Mouse (Mus musculus): ENCODE measurements around the gene Egfl8.

Gene Egfl8

DNA sequence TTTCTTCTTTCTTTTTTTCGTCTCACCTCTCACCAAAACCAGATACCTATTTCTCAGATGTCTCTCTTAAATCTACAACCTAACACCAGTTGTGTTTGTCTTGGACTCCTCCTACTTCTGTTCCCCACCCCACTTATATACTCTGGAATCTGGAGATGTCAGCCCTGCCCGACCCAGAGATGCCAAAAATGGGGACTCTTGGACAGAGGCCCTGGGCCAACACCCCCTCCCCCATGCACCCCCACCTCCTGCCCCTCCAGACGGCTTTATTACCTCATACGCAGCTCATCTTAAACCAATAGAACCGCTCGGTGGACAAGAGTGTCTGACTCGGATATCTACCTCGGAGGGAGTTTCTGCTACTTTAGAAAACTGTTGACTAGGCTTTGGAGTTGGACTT lies 19.7 kb downstream of the Egfl8 start:
- DNase-seq (ENCODE audit: low read depth): no peak

DNA sequence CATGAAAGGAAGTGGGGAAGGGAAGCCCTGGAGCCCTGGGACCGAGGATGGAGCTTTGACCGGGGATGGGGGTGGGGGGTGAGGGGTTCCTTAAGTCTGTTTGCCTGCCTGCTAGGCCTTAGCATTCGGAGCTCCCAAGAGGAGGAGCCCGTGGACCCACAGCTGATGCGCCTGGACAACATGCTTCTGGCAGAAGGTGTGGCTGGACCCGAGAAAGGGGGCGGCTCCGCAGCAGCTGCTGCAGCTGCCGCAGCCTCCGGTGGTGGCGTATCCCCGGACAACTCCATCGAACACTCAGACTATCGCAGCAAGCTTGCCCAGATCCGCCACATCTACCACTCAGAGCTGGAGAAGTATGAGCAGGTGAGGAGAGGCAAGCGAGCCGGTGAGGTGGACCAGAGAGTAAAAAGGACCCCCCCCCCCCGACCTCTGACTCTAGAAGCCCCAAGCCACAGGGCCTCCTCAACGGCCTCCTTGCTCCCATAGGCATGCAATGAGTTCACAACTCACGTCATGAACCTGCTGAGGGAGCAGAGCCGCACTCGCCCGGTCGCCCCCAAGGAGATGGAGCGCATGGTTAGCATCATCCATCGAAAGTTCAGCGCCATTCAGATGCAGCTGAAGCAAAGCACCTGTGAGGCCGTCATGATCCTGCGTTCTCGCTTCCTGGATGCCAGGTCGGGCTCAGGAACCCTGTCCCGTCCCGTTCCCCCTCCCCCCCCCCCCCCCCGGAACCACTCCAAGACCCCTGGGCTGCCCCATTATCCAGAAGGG lies 21.8 kb downstream of the Egfl8 start:
- DNase-seq (ENCODE audit: low read depth): no peak

DNA sequence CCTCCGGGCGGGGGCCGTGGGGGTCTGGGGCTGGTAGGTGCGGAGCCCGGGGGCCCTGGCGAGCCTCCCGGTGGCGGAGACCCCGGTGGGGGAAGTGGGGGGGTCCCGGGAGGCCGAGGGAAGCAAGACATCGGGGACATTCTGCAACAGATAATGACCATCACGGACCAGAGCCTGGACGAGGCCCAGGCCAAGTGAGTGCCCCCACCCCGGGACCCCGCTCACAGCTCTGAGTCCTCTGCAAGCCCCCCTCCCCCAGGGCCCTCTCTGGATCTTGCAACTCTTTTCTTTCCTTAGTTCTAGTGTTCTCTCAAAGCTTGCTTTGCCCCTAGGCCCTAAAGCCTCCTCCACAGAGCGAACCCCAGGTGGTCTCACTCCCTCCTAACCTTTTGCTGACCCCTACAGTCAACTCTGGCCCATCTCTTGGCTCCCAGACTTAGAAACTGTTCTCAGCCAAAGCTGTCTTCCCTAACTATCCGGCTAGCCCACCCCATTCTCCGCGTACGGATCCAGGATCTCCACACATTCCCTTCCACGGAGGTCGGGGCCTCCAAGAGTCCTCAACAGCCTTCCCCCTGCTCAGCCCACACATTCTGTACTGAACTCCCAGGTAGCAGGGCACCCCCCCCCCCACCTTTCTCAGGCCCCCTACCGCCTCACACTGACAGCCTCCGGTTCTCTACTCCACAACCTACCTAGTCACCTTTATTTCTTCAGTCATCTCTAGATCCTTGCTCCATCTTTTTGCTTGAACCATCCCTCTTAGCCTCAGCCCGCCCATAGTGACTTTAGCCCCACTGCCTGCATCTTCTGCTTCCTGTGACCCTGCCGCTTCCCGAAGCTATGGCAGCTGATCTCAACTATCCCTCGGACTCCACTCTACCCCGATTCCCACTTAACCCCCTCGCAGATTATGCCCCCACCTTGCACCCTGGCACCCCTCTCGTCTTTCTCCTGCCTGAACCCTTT lies 22.9 kb downstream of the Egfl8 start:
- peak; percentile 67 for DNase-seq (ENCODE audit: low read depth)

GRCm38 (mm10) chr17:34591994-34592375 lies 23.8 kb downstream of the Egfl8 start:
- peak; percentile 90 for DNase-seq (ENCODE audit: low read depth)

GRCm38 (mm10) chr17:34591029-34591993 lies 24.5 kb downstream of the Egfl8 start, which contains the start of gene Pbx2:
Pbx2 (plus strand) TSS chr17:34591266.
- DNase-seq (ENCODE audit: low read depth): peak; percentile 57

- peak; percentile 42 for DNase-seq (ENCODE audit: low read depth)
Measured at GRCm38 (mm10) chr17:34590154-34590987, 25.4 kb downstream of the Egfl8 start.

- DNase-seq (ENCODE audit: low read depth): peak; percentile 80
Measured at GRCm38 (mm10) chr17:34589681-34590101, 26.1 kb downstream of the Egfl8 start, which contains the start of gene Gpsm3. Gpsm3 (plus strand) TSS chr17:34589806.

DNA sequence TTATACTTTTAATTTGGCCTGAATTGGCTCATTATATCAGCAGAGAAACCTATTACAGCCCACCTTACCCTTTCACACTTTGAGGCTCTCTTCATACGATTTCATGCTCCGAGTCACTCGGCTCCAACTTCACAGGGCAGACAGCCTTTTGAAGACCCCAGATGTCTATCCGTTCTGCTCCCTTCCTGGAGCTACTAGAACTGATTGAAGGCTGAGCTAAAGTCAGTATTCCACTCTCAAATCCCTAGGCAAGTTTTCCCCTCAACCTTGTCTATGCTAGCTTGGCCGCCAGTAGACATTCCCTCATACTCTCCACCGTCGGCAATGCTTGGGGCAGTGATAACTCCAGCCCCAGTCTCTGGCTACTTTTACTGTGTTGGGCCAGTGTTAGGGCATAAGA lies 26.6 kb downstream of the Egfl8 start:
- DNase-seq (ENCODE audit: low read depth): no peak

- peak; percentile 24 for DNase-seq (ENCODE audit: low read depth)
Measured at GRCm38 (mm10) chr17:34588767-34589166, 27.0 kb downstream of the Egfl8 start.

DNA sequence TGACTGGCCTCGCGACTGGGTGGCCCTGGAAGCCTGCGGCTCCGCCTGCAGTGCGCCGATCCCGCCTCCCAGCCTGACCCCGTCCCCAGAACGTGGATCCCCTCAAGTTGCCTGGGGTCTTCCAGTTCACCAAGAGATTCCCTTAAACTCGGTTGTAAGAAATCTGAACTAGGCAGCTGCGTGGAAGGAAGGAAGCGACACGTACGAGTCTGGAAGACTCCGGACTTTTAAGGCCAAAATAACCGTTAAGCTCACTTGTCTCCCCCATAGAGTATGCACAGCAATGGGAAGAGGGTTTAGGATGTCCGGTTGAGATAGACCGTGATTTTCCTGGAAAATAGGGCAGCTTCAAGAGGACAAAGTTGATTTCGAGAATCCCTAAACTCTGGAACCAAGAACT lies 28.0 kb downstream of the Egfl8 start:
- DNase-seq (ENCODE audit: low read depth): peak; percentile 54

DNA sequence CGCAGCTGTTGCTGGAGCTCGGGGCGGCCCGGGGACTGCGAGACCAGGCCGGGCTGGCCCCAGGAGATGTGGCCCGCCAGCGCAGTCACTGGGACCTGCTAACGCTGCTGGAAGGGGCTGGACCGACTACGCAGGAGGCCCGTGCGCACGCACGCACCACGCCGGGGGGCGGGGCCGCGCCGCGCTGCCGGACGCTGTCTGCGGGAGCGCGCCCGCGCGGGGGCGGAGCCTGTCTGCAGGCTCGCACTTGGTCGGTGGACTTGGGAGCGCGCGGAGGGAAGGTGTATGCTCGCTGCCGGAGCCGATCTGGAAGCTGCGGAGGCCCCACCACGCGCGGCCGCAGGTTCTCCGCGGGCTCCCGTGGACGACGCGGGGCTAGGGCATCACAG lies 28.4 kb downstream of the Egfl8 start:
- DNase-seq (ENCODE audit: low read depth): peak; percentile 92

DNA sequence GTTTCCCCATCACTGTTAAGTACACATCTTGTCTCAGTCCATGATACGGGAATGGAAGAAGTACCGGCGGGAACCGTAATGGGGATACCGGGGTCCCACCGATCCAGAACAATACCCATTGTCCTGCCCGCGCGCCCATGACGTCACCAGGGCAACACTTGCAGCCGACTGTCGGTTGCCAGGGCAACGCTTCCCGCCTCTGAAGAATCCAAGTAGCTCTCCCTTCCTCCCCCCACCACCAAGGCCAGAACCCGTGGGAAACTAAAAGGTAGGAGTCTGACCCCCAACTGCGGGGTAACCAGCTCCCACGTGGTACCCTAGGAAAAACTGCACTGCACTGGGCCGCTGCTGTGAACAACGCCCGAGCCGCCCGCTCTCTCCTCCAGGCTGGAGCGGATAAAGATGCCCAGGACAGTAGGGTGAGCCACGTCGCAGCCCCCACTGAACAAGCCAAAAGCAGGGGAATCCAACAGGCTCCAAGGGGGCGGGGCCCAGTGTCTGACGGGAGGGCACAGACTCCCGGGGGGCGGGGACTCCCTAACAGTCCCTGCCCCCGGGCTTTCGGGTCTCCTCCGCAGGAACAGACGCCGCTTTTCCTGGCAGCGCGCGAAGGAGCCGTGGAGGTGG lies 28.9 kb downstream of the Egfl8 start:
- peak; percentile 86 for DNase-seq (ENCODE audit: low read depth)

GRCm38 (mm10) chr17:34585877-34586771 lies 29.6 kb downstream of the Egfl8 start:
- no peak for DNase-seq (ENCODE audit: low read depth)

DNA sequence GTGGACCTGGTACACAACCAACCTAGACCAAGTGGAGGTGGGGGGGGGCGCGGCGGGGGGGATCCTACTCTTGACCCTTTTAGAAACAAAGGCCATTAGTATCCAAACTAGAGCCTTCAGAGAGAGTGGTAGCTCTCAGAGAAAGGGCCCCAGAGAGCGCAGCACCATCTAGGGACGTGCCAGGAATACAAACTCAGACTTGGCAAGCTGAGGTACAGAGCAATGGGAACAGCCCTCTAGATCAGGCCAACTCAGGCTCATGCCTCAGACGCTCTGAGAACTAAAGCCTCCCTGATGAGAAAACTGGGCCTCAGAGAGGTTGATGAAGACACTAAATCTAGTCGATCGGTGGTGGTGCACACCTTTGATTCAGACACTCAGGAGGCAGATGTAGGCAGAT lies 30.6 kb downstream of the Egfl8 start:
- no peak for DNase-seq (ENCODE audit: low read depth)

DNA sequence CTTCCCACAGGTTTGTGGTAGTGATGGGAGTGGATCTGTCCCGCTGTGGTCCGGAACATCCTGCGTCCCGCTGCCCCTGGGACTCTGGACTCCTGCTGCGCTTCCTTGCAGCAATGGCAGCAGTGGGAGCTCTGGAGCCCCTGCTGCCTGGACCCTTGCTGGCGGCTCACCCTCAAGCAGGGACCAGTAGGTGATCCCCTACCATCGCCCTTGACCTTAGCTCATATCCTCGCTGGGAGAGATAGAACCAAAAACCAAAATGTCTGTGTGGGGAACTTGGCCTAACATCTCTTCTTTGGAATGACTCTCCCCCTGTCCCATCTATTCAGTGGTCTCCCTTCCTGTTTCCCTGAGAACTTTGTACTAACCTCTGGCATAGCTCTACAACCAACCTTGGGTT lies 32.0 kb downstream of the Egfl8 start:
- no peak for DNase-seq (ENCODE audit: low read depth)

GRCm38 (mm10) chr17:34583397-34583796 lies 32.4 kb downstream of the Egfl8 start:
- no peak for DNase-seq (ENCODE audit: low read depth)

- no peak for DNase-seq (ENCODE audit: low read depth)
Measured at GRCm38 (mm10) chr17:34582528-34582927, 33.2 kb downstream of the Egfl8 start.

DNA sequence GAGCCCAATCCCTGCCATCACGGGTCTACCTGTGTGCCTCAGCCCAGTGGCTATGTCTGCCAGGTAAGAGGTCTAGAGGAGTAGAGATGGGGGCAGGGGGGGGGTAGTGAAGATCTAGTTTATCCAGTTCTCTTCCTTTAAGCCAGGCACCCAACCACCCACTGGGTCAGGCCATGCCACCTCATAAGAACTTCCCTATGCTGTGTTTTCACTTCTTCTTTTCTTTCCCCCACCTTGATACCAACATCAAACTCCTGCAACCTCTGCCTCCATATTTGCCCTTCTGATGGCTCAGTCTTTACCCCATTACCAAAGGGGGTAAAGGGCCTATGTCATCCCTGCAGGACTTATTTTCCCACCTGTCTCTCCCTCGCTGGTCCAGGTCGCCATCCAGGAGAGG lies 37.7 kb downstream of the Egfl8 start:
- no peak for DNase-seq (ENCODE audit: low read depth)

GRCm38 (mm10) chr17:34576577-34576976 lies 39.2 kb downstream of the Egfl8 start:
- DNase-seq (ENCODE audit: low read depth): no peak

Measured in 416B (cell line).